Mouse (Mus musculus) T-helper 2 cell (primary cell): ENCODE data around the gene Diras1.
"Not testable (repeated sequence)": the region's sequence is repeated elsewhere in the genome, so short reads cannot be mapped to it uniquely, and the experiment has no call there.

Source experiments
- in situ Hi-C: fragments of 300-600 bp; cut with MboI, MseI; formaldehyde crosslinking; loops from one replicate; pipeline ENCODE4 v1.15.1; 2025; ENCODE audit warnings: high pct_unique_total_duplicates

The Diras1 gene

DNA sequence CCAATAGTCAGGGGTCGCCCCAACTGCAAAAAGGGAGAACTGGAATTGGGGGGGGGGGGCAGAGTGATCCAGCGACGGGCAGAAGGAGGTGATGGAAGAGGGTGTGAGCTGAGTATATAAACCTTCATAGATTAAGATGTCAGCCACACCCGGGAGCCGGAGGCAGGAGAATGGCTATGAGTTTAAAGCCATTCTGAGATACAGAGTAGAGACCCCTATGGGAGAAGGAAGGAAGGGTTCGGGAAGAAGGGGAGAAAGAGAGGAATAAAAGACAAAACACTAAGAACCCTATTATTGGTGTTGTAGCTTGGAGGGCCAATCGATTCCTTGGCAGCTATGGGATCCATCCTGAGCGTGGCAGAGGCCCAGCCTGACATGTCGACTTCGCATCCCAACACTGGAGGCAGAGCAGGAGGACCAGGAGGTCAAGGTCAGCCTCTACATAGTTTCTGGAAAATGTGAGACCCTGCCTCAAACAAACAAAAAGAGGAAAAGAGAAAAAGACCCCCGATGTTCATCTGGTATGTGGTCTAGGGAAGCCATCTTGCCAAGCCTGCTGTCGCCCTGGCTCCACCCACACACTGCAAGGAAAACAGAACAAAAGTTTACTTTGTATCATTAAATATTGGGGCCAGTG, at the start of gene Diras1:
Gene Diras1 (minus strand): TSS at position 24 of the 637 bp plus-strand sequence.
- in situ Hi-C loops, result loop anchor here (10.0 kb wide), 1 partner anchor 59 kb away; no protein-coding TSS in a partner anchor

DNA sequence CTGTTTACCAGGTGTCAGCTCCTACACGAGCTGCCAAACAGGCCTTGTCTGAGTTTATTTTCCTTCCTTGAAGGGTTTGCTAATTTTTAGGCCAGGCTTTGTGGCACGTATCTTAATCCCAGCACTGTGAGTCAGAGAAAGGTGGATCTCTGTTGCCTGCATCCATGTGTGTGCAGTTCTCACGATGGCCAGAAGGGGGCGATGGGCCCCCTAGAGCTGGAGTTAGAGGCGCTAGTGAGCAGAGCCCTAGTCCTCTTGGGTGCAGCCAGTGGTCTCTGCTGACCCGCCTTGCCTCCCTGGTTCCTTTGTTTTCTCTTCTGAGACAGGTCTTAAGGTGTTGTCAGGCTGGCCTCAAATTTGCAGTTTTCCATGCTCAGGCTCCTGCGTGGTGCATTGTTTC, 48.0 kb upstream of the Diras1 start:
- in situ Hi-C loops, result no loop called here

DNA sequence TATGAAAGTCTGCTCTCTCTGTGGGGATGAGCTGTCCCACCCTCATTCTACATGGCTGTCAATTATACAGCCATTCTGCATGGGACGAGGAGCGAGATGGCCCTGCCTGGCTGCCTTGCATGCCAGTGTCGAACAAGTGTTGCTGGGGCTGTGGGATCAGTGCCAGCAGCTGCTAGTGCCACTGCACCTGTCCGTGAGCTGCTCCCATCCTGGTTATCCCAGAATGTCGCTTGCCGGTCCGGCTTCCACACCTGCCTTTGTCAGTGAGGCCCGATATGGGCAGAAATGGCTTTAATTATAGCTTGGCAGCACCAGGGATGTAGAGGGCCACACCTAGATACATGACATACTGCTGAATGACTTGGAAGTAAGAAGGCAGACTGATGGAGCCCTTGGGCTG, 46.8 kb upstream of the Diras1 start:
- in situ Hi-C loops, result no loop called here

DNA sequence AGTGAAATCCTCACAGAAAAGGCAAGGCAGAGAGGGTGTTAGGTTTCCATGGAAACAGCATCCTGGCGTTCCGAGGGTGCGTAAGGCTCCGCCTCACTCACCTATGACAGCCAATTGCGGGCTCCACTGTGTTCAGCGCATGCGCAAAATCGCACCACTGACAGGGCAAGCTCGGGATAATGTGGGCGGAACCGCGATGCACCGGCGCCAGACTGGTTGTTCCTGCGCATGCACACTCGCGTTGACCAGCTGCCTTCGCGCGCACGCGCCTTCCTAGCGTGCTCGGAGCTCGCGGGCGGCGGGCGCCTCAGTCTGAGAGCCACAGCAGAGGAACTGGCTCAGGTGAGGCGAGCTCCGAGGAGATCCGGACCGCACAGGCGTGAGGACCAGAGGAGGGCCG, 44.4 kb upstream of the Diras1 start, which contains the start of gene Thop1:
Gene Thop1 (plus strand): TSS at position 200 of the 400 bp plus-strand sequence.
- in situ Hi-C loops, result no loop called here

DNA sequence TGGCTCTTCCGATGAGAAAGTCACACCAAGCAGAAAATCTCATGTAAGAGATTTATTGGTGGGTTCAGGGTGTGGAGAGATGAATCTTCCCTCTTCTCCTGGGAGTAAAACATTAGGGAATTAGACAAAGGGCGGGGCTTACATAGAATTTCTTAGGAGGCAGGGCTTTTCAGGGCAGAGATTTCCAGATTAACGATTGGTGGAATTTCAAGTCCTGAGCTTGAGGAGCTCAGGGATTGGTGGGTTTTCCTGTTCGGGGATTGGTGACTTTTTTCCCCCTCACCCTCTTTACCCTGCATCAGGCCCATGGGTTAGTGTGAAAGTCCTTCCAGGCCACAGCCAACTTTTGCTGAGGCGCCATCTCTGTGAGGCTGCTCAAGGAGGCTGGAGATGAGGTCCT, 43.2 kb upstream of the Diras1 start:
- in situ Hi-C loops, result no loop called here

DNA sequence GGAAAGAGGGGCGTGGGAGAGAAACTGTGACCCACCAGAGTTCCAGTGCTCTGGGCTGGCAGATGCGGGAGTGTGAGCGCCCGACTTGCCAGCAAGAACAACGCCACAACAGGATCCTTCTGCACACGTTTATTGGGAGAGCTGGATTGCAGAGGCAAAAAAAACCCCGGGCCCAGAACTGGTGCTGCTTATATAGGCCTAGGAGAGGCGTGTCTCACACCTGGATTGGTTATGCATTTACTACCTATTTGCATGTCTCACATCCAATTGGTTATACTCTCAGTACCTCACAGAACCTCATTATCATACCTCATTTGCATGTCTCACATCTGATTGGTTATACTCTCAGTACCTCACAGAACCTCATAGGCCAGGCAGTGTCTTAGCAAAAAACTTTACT, 39.1 kb upstream of the Diras1 start:
- in situ Hi-C loops, result not testable (repeated sequence)

DNA sequence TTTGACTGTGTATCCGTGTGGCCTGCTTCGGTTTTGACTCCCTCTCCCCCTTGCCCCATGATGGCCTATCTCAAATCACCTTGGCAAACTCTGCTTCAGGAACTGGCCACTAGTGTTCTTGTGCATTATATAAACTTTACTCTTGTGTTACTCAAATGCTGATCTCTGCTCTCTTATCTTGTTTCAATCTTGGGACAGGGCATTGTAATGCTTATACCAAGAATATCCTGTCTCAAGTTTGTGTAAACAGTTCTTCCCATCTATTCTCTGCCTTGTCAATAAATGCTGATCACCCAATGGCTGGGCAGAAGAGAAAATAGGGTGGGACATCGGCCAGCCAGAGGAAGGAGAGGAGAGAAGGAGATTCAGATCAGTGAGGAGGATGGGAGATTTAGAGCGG, 37.2 kb upstream of the Diras1 start:
- in situ Hi-C loops, result no loop called here

DNA sequence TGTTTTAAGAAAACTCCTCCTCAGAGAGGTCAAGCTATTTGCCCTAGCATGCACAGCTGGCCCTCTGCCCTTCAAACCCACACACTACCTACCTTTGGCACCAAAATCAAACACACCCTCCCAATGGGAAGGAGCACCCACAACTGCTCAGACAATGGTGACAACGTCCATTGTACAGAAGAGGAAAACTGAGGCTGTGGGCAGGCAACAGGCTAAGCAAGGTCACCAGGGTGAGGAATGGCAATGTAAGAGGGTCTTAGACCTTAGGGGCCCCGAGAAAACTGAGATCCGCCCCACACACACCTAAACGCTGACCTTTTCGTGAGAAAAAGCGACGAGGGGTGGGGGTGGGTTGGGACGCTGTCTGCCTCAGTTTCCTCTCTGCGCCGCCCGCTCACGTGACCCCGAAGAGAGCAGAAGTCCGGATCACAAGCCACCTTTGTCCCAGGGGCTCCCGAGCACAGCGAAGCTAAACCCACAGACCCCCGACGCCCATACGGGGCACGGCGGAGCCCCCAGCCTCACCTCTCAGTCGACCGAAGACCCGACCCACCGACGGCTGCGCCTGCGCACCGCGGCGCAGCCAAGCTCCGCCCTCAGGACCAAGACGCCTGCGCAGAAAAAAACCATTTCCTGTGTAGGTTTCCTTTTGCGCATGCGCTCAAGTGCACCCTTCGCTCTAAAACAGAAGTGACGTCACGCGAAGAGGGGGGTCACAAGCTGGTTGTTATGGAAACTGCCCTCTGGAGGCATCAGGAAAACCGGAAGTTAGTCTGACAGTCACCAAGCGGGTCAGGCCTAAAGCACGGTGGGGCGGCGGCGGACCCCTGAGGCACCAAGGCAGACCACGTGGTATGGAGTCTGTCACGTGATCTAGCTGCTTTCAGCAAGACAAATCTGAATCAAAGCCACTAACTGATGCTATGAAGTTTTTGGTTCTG, 34.4 kb upstream of the Diras1 start, which contains the start of gene Sgta:
Gene Sgta (minus strand): TSS at position 579 of the 941 bp plus-strand sequence.
- in situ Hi-C loops, result loop anchor here (10.0 kb wide), 1 partner anchor 285 kb away; the partner anchor contains the start of gene Gipc3

DNA sequence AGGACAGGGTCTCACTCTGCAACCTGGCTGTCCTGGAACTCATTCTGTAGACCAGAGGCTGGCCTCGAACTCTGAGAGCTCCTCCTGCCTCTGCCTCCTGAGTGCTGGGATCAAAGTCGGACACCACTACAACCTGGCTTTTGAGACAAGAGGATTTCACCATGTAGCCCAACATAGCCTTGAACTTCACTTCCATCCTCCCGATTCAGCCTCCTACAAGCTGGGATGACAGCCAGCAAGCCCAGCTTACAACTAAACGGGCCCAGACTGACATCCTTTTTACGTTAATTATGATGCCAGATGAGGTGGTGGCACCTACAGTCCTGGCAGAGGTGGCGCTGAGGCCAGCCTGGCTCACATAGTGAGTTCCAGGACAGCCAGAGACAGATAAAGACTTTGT, 33.4 kb upstream of the Diras1 start:
- in situ Hi-C loops, result loop anchor here (10.0 kb wide), 1 partner anchor 286 kb away; the partner anchor contains the start of gene Gipc3

DNA sequence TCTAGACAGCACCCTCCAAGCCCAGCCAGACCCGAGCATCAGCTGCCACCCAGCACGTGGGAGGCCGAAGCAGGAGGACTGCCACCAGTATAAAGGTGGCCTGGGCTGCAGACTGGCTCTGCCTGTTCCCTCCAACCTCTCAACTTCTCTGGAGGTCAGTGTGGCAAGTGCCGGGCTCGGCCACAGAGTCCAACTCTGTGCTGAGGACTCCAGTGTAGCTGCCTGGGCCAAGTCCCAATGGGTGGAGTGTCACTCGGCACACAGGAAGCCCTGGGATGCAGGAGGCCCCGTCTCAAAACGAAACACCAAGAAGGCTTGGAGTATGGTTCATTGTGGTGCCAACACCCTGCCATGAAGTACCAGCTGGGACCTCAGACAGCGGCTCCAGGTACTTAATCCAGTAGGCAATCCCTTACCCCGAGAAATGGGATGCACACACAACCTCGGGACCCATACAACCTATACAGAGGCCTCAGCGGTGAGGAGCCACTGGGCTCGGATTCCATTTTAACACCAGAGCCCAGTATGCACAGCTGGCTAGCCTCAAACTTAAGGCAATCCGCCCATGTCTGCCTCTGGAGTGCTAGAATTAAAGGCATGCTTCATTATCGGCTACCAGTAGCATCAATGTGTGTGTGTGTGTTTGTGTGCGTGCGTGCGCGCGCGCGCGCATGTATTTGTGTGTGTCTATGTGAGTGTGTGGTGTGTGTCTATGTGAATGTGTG, 32.1 kb upstream of the Diras1 start:
- in situ Hi-C loops, result loop anchor here (10.0 kb wide), 1 partner anchor 287 kb away; the partner anchor contains the start of gene Gipc3

DNA sequence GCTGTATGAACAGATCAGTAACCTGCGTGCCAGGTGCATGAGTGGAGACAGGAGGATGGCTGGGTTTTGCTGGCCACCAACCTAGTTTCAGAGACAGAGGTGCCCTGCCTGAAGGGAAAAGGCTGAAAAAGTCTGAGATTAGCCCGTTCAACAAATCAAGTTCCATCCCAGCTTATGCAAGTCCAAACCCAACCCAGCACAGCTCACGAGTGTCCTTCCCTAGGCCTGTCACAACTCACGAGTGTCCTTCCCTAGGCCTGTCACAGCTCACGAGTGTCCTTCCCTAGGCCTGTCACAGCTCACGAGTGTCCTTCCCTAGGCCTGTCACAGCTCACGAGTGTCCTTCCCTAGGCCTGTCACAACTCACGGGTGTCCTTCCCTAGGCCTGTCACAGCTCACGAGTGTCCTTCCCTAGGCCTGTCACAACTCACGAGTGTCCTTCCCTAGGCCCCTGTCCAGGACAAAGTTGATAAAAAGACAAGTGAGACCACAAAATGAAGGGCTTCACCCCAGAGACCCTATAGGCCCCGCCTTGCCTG, 30.4 kb upstream of the Diras1 start:
- in situ Hi-C loops, result loop anchor here (10.0 kb wide), 1 partner anchor 289 kb away; the partner anchor contains the start of gene Gipc3

DNA sequence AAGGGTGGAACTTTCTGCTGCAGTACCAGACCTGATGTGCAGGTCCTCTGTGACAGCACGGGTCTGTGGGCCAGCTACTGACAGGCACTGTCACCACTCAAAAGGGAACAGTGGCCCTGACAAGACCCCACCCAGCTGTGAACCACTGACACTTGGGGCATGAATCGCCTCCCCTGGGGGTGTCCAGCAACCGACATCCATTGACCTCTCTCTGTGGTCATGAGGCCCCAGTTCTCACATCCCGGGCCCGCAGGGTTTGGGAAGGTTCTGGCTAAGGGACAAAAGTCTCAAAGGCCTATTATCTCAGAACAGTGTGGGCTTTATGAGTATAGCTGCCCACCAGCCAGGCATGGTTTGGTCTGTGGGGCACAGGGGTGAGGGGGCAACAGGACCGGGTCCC, 29.7 kb upstream of the Diras1 start:
- in situ Hi-C loops, result loop anchor here (10.0 kb wide), 1 partner anchor 290 kb away; the partner anchor contains the start of gene Gipc3

DNA sequence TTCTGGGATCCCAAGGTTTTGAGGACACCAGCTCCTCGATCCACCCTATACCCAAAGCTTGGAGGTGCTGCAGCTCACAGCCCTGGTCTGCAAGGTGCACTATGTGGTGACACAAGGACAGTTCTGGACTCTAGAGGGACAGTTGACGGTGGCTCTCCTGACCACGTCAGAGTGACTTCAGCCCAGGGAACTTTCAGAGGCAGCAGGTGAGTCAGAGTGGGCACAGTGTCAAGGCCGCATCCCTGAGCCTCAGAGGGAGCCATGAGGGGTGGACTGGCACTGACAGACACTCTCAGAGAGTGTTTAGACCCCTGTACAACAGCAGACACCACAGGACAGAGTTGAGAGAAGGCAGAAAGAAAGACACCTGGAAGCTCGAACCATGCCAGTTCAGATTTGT, 27.1 kb upstream of the Diras1 start:
- in situ Hi-C loops, result loop anchor here (10.0 kb wide), 1 partner anchor 292 kb away; the partner anchor contains the start of gene Gipc3

DNA sequence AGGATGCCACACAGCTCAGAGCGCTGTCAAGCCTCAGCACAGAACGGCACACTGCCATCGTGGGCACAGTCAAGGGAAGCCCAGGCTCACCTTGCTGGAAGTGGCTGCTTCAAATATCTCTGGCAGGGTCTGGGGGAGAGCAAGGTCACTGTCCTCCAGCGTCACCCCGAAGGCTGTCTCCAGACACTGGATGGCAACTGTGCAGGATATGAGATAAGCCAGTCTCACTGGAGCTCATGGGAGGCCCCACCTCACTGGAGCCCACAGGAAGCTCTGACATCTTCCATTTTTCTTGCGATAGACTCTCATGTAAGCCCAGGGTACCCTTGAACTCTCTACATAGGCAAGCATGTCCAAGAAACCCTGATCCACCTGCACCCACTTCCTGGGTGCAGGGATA, 25.7 kb upstream of the Diras1 start:
- in situ Hi-C loops, result loop anchor here (10.0 kb wide), 1 partner anchor 294 kb away; the partner anchor contains the start of gene Gipc3

DNA sequence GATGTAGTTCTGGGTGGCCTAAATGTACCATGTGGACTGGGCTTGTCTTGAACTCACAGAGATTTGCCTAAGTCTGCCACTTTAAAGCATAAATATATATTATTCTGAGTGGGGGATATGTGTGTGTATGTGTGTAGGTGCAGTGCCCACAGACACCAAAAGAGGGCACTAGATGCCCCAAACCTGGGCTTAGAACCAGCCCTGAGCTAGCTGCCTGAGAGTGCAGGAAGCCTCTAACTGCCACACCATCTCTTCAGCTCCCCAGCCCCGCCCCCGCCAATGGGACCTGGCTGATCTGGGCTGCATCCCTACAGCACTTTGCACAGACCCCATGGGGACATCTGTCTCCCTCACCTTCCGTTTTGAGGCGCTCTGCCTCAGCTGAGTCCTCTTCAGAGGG, 25.2 kb upstream of the Diras1 start:
- in situ Hi-C loops, result loop anchor here (10.0 kb wide), 1 partner anchor 294 kb away; the partner anchor contains the start of gene Gipc3

DNA sequence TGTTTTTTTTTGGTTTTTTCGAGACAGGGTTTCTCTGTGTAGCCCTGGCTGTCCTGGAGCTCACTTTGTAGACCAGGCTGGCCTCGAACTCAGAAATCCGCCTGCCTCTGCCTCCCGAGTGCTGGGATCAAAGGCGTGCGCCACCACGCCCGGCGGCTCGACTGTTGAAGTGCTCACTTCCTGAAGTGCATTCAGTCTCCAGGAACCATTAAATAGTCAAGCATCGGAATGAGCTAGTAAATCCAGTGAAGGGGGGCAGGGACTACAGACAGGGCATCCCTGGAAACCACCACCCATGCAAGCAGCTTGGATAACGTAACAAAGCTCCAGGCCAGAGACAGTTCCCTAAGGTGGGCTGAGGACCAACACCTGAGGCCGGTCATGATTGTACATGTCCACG, 19.8 kb upstream of the Diras1 start:
- in situ Hi-C loops, result not testable (repeated sequence)

DNA sequence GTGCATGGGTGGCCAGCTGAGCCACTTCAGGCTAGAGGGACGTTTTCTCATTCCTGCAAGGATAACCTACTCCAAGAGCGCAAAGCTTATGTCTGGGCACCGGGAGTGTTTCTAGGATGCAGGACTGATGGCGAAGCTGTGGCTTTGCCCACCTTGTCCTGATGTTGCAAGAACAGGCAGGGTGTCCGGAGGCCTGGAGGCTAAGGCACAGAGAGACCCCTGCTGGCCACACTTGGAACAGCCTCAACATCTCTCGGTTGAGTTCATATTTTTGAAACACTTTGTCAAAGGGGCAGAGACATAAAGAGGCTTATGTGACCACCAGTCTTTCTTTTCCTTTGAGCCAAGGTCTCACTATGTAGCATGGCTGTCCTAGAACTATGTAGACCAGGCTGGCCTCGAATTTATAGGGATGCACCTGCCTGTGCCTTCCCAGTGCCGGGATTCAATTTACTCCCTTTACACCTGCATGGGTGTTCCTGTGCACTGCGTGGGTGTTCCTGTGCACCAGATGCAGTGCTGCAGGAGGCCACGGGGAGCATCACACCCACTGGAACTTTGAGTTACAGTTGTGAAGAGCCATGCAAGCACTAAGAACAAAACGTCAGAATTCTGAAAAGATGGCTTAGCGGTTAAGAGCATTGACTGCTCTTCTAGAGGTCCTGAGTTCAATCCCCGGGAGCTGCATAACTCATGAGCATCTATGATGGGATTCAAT, 16.2 kb upstream of the Diras1 start:
- in situ Hi-C loops, result loop anchor here (5.0 kb wide), 1 partner anchor 44 kb away; no protein-coding TSS in a partner anchor

DNA sequence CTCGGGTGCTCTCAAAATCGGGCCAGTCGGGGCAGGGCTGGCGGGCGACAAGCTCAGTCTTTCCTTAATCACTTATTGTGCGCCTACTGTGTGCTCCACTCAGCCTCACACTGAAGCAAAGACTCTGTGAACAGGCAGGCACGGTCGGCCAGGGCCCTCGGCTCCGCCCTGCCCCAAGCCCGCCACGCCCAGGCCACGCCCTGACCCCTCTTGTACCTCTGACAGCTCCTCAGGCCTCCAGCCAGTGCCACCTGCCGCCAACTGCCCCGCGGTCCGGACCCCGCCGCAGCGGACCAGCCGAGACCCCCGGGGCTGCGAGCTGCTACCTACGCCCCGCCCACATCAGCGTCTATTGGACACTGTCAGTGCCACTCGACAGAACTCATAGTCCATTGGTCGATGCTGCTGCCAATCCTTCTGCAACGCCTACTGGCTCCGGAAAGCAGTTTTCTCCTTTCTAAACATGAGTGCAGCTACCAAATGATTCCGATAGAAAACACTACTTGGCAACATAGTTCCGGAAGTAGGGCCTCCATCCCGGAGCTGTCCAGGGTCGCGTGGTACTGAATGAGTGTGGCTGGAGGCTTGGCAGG, 11.6 kb upstream of the Diras1 start, which contains the start of gene Slc39a3:
Gene Slc39a3 (minus strand): TSS at position 439 of the 593 bp plus-strand sequence.
- in situ Hi-C loops, result no loop called here

DNA sequence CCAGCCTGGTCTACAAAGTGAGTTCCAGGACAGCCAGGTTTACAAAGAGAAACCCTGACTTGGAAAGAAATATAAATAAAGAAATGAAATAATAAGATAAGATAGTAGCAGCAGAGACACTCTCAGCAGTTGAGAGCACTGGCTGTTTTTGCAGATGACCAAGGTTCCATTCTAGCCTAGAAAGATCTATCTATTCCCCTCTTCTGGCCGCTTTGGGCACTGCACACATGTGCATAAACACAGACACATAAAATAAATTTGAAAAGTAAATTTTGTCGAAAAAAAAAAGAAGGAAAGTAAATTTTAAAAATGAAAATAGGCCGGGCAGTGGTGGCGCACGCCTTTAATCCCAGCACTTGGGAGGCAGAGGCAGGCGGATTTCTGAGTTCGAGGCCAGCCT, 10.8 kb upstream of the Diras1 start:
- in situ Hi-C loops, result no loop called here

DNA sequence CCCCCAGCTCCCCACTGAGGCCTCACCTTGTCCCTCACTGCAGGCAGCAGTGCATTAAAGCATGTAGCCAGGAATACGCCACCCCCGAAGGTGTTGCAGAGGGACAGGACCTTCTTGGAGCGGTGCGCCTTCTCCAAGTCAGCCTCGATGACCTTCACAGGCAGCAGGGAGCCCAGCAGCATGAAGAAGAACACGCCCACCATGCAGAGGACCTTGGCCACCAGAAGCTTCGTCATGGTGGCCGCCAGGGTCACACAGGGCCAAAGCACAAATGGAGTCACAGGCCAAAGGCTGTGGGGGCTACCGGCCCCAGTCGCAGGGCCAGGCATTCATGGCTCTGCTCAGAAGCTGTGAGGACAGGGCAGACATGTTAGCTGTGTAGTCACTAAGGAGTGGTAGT, 8.1 kb upstream of the Diras1 start:
- in situ Hi-C loops, result no loop called here
